Mouse (Mus musculus): Measurements from ENCODE around the gene Hras. TPM values are rescaled to one million over a fixed set of nuclear protein-coding genes. Genes with fewer than 3 reads are reported as not detected.

Gene Hras
- polyA plus RNA-seq, 1 experiment from 2014 or later = 182 TPM

DNA sequence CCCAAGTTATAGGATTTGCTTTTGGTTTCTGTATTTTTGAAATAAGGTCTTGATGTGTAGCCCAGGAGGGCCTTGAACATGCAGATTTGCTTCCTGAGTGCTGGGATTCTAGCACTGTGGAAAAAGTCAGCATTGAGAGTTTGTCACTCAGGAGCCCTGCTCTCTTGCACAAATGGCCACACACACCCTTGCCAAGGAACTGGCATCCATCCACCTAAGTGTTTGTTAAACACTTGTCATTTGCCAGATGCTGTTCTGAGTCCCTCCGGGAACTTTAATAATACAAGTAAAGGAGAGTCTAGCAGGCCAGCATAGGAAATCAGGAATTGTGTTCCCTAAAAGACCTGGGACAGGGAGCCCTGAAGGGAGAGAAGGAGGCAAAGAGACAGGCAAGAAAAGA is 24.5 kb downstream of the Hras start:
- WGBS = 67% methylated on average over 1 of the region's 1 CpGs
- Histone ChIP-seq H3K9ac (no peak overlapping the region), H3K4me2 (no peak overlapping the region), H3K27me3 (no peaks in the 10 kb centered on the region), H3K4me1 (replicated peaks) (peaks cover 29% of the 10 kb centered on the region), H3K27ac (replicated peaks) (no peak overlapping the region), H3K9me3 (no peaks in the 10 kb centered on the region), H3K36me3 (no peaks in the 10 kb centered on the region), H3K4me3 (no peak overlapping the region)
- no peak for ATAC-seq (ENCODE audit: low FRiP score, low read depth)

DNA sequence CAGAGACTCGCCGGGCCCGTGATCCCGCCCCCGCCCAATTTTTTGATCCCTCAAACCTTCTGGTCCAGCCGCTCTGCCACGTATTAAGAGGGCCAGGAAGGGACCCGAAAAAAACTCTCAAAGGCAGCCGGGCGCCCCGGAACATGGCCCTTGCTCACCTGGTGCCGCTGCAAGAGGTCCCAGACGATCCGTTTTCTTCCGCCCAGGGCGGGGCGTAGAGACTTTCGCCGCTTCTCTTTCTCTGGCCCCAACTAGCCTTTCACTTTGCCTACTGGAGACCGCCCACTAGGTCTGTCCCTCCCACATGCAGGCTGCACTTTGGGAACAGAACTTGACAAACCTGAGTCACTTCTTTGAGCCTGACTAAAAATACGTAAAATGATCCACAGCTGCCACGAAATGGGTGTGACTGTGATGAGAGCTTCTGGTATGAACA is 25.3 kb downstream of the Hras start:
- H3K27ac ChIP-seq (replicated peaks) = no peak overlapping the region
- WGBS = 10% methylated on average over 22 of the region's 22 CpGs
- ATAC-seq (ENCODE audit: low FRiP score, low read depth) = no peak

DNA sequence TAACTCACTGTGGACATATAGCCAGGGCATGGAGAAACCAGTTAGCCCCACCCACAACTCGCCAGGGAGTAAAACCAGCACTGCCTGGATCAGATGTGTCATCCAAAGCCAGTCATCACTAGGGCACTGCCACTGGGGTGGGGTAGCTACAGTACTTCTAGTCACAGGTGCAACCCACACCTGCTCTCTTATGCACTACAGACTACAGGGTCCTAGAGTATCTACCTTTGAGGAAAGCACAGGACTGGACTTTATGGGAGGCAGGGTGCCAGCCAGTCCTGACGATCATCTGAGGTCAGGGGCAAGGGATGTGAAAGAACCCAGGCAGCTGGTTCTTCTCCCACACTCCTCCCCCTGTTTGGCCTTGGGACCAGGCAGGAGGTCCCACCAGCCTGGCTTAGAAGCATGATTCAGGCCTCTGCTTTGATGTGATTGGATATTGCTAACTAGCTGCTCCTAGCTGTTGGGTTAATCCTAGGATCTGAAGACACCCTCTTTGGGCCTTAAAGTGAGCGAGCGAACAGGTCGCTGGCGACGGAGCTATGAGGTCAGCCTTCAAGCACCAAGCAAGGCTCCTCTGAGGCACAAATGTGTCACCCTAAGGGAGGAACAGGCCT is 25.8 kb downstream of the Hras start:
- H3K4me1 ChIP-seq (replicated peaks) = peaks cover 21% of the 10 kb centered on the region
- H3K9ac ChIP-seq = peak overlapping the region; percentile 32
- H3K4me3 ChIP-seq = peak overlapping the region; percentile 32
- no peaks in the 10 kb centered on the region for H3K27me3 ChIP-seq
- H3K4me2 ChIP-seq = peak overlapping the region; percentile 54
- 29% methylated on average over 7 of the region's 7 CpGs for WGBS
- no peaks in the 10 kb centered on the region for H3K36me3 ChIP-seq
- no peak overlapping the region for H3K27ac ChIP-seq (replicated peaks)
- H3K9me3 ChIP-seq = no peaks in the 10 kb centered on the region
- no peak for ATAC-seq (ENCODE audit: low FRiP score, low read depth)

More for the DNA sequence above, 25.3 kb downstream of the Hras start:
- Histone ChIP-seq H3K9ac (peak overlapping the region; percentile 32), H3K9me3 (no peaks in the 10 kb centered on the region), H3K4me1 (replicated peaks) (peaks cover 26% of the 10 kb centered on the region), H3K36me3 (no peaks in the 10 kb centered on the region), H3K27me3 (no peaks in the 10 kb centered on the region), H3K4me3 (peak overlapping the region; percentile 32), H3K4me2 (peak overlapping the region; percentile 54)

DNA sequence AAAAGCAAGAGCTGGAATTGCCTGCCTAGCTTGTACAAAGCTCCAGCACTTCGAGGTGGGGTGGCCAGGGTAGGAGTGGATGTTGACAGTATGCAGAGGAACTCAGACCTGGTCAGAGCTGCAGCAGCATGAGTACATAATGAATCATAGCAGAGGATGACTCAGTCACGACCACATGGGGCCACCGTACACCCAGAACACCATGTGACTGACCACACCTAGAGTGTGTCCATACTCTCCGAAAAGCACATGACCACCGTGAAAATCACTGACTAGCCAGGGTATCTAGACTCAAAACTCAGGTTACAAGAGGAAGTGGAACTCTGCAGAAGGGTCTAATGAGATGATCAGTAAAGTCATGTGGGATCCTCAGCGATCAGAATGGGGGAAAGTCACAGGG is 29.0 kb downstream of the Hras start:
- H3K4me3 ChIP-seq = no peak overlapping the region
- peaks cover 17% of the 10 kb centered on the region; the same call in 1 of the 2 replicates for H3K36me3 ChIP-seq

DNA sequence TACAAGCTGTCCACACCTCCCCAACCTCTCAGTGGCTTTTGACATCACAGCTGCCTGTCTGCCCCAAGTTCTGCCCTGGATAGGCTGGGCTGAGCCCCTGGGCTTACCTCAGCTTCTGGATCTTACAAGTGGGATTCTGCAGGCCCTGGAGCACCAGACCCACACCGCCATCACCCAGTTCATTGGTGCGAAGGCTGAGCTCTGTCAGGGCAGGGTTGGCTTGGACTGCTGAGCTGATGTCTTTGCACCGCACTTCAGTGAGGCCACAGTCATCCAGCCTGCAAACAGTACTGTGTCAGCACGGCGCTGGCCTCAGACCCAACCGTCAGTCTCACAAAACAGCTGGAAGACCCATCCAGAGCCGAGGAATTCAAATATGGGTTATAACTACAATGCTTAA is 29.4 kb downstream of the Hras start:
- ATAC-seq (ENCODE audit: low FRiP score, low read depth) = no peak
- H3K4me1 ChIP-seq (replicated peaks) = peaks cover 16% of the 10 kb centered on the region
- no peaks in the 10 kb centered on the region for H3K9me3 ChIP-seq
- no peak overlapping the region for H3K4me2 ChIP-seq
- WGBS = 96% methylated on average over 7 of the region's 7 CpGs
- H3K4me3 ChIP-seq = no peak overlapping the region
- H3K9ac ChIP-seq = no peak overlapping the region
- H3K36me3 ChIP-seq = peaks cover 17% of the 10 kb centered on the region; the same call in 1 of the 2 replicates
- H3K27me3 ChIP-seq = no peaks in the 10 kb centered on the region
- H3K27ac ChIP-seq (replicated peaks) = no peak overlapping the region

More for the DNA sequence above, 29.0 kb downstream of the Hras start:
- WGBS = 87% methylated on average over 6 of the region's 6 CpGs
- H3K4me2 ChIP-seq = no peak overlapping the region
- H3K4me1 ChIP-seq (replicated peaks) = peaks cover 16% of the 10 kb centered on the region
- H3K27ac ChIP-seq (replicated peaks) = no peak overlapping the region
- no peak overlapping the region for H3K9ac ChIP-seq
- no peak for ATAC-seq (ENCODE audit: low FRiP score, low read depth)
- no peaks in the 10 kb centered on the region for H3K9me3 ChIP-seq
- H3K27me3 ChIP-seq = no peaks in the 10 kb centered on the region

DNA sequence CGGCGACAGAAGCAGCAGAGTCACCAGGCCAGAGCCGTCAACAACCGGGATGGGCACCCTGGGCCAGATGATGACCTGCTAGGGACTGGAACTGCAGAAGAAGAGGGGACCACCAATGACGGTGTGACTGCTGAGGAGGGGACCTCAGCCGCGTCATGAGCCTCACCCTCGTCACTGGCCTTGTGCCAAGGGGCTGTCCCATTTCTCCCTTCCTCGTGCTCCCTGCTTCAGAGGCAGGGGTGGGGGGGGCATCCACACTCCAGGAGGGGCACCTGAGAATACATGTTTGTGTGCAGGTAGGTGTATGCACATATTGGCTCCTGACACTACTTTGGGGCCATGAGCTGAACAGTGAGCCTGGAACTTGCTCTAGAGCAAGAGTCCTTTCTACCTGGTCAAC is 38.4 kb downstream of the Hras start:
- Histone ChIP-seq H3K4me3 (no peak overlapping the region), H3K9me3 (no peaks in the 10 kb centered on the region), H3K9ac (no peak overlapping the region), H3K27ac (replicated peaks) (no peak overlapping the region), H3K36me3 (peaks cover 18% of the 10 kb centered on the region), H3K4me2 (no peak overlapping the region), H3K27me3 (no peaks in the 10 kb centered on the region), H3K4me1 (replicated peaks) (no peaks in the 10 kb centered on the region)
- ATAC-seq (ENCODE audit: low FRiP score, low read depth) = no peak
- 91% methylated on average over 9 of the region's 9 CpGs for WGBS

DNA sequence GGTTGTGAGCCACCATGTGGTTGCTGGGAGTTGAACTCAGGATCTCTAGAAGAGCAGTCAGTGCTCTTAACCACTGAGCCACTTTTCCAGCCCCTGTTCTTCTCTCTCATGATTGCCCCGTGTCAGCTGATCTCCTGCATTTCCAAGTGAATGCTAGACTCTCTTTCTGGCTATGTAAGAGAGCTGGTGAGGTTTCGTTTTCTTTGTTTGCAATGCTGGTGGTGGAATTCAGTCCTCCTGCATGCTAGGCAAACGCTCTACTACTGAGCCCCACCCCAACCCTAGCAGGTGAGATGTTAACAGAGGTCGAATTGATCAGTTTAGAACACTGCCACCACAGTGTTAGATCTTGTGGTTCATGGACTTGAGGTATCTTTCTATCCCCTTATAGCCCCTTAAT is 45.2 kb downstream of the Hras start:
- Histone ChIP-seq H3K9me3 (no peaks in the 10 kb centered on the region), H3K27ac (replicated peaks) (no peak overlapping the region), H3K4me2 (no peak overlapping the region), H3K4me3 (no peak overlapping the region), H3K4me1 (replicated peaks) (no peaks in the 10 kb centered on the region), H3K36me3 (peaks cover 13% of the 10 kb centered on the region), H3K9ac (no peak overlapping the region), H3K27me3 (no peaks in the 10 kb centered on the region)
- no peak for ATAC-seq (ENCODE audit: low FRiP score, low read depth)
- 82% methylated on average over 4 of the region's 4 CpGs for WGBS

DNA sequence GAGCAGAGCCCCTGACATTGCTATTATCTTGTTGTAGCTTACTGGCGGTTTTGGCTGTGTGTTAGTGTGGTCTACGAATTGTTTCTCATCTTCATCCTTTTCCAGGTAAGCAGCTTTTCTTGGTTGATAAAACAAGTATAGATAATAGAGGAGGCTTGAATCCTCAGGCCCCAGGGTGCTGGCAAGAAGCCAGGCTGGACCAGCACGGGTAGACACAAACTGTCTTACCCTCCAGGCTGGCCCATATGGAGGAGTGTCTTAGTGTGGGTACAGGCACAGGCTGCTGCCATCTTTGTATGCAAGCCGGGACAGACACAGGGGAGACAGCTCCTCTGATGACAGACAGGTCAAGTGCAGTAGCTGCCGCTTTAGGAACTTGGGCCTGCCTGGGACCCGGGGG is 46.8 kb downstream of the Hras start:
- Histone ChIP-seq H3K4me2 (no peak overlapping the region), H3K36me3 (peaks cover 9% of the 10 kb centered on the region), H3K4me1 (replicated peaks) (no peaks in the 10 kb centered on the region), H3K4me3 (no peak overlapping the region), H3K9me3 (no peaks in the 10 kb centered on the region), H3K27ac (replicated peaks) (no peak overlapping the region), H3K27me3 (no peaks in the 10 kb centered on the region), H3K9ac (no peak overlapping the region)
- ATAC-seq (ENCODE audit: low FRiP score, low read depth) = no peak
- 81% methylated on average over 6 of the region's 6 CpGs for WGBS

DNA sequence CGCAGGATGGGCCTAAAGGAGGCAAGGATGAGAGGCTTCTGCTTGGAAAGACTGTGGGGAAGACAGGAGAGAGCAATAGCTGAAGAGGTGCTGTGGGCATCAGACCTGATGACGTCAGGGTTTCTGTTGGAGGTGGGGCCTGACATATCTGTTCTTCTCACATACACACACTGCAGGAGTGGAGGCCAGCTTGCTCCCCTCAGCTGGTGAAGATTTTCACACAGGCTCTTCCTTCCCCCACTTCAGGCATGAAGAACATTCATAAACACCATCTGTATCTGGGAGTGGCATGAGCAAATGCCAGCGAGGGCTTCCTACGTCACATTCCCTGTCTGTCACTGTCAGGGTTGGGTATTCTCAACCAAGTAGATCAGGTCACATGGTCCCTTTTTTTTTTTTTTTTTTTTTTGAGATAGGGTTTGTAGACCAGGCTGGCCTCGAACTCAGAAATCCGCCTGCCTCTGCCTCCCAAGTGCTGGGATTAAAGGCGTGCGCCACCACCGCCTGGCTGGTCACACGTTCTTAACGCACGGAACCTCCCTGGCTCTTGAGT is 47.7 kb downstream of the Hras start:
- H3K9me3 ChIP-seq = no peaks in the 10 kb centered on the region
- H3K4me1 ChIP-seq (replicated peaks) = no peaks in the 10 kb centered on the region
- H3K9ac ChIP-seq = no peak overlapping the region
- no peak overlapping the region for H3K4me2 ChIP-seq
- no peak overlapping the region for H3K4me3 ChIP-seq
- no peaks in the 10 kb centered on the region for H3K27me3 ChIP-seq
- H3K36me3 ChIP-seq = peaks cover 9% of the 10 kb centered on the region
- H3K27ac ChIP-seq (replicated peaks) = no peak overlapping the region
- no peak for ATAC-seq (ENCODE audit: low FRiP score, low read depth)
- 97% methylated on average over 12 of the region's 12 CpGs for WGBS

DNA sequence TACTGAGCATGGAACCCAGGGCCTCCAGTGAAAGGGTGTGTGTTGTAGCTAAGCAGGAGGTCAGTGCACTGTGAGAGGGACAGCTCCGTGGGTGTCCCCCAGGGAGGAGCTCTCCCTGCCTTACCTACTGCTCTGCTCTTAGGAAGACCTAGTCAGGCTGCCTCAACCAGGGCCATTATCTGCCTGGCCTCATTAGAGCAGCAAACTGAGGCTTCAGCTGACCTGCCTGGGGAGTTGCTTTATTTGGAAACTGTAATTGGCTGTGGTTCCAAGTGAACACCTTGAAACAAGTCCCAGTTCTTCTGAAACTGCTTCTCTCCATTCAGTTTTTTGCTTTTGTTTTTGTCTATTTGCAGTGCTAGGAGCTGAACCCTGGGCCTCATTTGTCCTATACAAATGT is 48.4 kb downstream of the Hras start:
- 79% methylated on average over 1 of the region's 1 CpGs for WGBS
- H3K4me3 ChIP-seq = no peak overlapping the region
- no peaks in the 10 kb centered on the region for H3K27me3 ChIP-seq
- H3K4me1 ChIP-seq (replicated peaks) = no peaks in the 10 kb centered on the region
- no peak overlapping the region for H3K4me2 ChIP-seq
- H3K9ac ChIP-seq = no peak overlapping the region
- no peak overlapping the region for H3K27ac ChIP-seq (replicated peaks)
- peaks cover 9% of the 10 kb centered on the region for H3K36me3 ChIP-seq
- ATAC-seq (ENCODE audit: low FRiP score, low read depth) = no peak
- H3K9me3 ChIP-seq = no peaks in the 10 kb centered on the region

DNA sequence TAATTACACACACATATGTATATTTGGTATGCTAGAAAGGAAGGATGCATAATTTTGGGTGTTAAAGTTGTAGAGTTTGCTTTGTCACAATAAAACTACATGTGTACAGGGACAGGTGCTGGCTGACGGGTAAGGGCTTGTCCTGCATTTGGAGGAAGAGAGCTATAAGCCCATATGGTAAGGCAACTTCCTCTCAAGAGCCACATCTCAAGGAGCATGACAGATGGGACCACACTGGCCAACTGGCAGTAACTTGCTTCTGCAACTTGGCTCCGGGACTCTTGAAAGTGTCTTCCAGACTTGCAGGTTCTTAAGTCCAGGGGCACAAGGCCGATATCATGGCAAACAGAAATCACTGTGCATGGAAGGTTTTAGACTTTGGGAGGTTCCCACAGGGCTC is 49.2 kb downstream of the Hras start:
- no peak for ATAC-seq (ENCODE audit: low FRiP score, low read depth)
- Histone ChIP-seq H3K9me3 (no peaks in the 10 kb centered on the region), H3K4me1 (replicated peaks) (no peaks in the 10 kb centered on the region), H3K9ac (no peak overlapping the region), H3K27ac (replicated peaks) (no peak overlapping the region), H3K4me3 (no peak overlapping the region), H3K4me2 (no peak overlapping the region), H3K27me3 (no peaks in the 10 kb centered on the region), H3K36me3 (peaks cover 9% of the 10 kb centered on the region)
- WGBS = 94% methylated on average over 3 of the region's 3 CpGs

DNA sequence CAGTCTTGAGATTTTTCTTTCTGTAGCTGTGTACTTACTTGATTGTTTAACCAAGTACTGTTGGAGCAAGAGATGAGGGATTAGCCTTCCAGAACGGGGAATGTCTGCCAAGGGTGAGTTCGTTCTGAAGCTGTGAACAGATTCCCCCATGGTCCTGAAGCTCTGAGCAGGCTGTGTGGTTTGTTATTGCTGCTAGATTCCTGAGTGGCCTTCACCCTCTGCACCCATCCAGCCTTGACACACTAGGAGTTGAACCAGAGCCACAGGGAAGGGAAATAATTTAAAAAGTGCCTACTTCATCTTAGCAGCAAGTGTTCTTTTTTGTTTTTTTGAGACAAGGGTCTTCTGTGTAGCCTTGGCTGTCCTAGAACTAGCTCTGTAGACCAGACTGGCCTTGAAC is 49.9 kb downstream of the Hras start:
- no peaks in the 10 kb centered on the region for H3K27me3 ChIP-seq
- WGBS = 86% methylated on average over 2 of the region's 2 CpGs
- no peaks in the 10 kb centered on the region for H3K9me3 ChIP-seq
- peaks cover 15% of the 10 kb centered on the region for H3K36me3 ChIP-seq
- H3K4me1 ChIP-seq (replicated peaks) = no peaks in the 10 kb centered on the region
- H3K4me3 ChIP-seq = no peak overlapping the region
- no peak overlapping the region for H3K4me2 ChIP-seq
- ATAC-seq (ENCODE audit: low FRiP score, low read depth) = no peak
- H3K9ac ChIP-seq = no peak overlapping the region
- H3K27ac ChIP-seq (replicated peaks) = no peak overlapping the region

DNA sequence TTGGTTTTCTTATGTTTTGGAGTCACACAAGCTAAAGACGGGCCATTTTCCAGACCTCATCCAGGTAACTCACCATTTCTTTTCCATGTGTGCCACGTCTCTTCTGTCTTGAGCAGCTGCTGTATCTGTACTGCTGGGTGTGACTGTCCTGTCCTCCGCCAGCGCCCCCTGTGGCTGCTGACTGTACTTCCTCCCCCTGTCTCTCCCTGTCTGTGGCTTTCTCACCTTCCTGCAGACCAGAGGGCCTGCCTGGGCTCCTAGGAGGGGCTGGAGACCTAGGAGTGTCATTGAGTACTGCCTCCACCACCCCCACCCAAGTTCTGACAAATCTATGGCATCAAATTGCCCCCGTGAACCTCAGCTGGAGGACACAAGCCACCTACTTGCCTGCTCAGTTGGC is 50.7 kb downstream of the Hras start:
- ATAC-seq (ENCODE audit: low FRiP score, low read depth) = no peak
- Histone ChIP-seq H3K27ac (replicated peaks) (no peak overlapping the region), H3K27me3 (no peaks in the 10 kb centered on the region), H3K4me1 (replicated peaks) (no peaks in the 10 kb centered on the region), H3K4me3 (no peak overlapping the region), H3K36me3 (peaks cover 22% of the 10 kb centered on the region), H3K9me3 (no peaks in the 10 kb centered on the region), H3K9ac (no peak overlapping the region), H3K4me2 (no peak overlapping the region)
- 59% methylated on average over 5 of the region's 5 CpGs for WGBS
